Mouse (Mus musculus) testis, postnatal 10 days (tissue): ENCODE data around the gene Nxt1.

Experiments
- DNase-seq: peaks from one replicate; pipeline ENCODE4 v3.0.0; 2021; ENCODE audit warnings: low spot score

The Nxt1 gene

DNA sequence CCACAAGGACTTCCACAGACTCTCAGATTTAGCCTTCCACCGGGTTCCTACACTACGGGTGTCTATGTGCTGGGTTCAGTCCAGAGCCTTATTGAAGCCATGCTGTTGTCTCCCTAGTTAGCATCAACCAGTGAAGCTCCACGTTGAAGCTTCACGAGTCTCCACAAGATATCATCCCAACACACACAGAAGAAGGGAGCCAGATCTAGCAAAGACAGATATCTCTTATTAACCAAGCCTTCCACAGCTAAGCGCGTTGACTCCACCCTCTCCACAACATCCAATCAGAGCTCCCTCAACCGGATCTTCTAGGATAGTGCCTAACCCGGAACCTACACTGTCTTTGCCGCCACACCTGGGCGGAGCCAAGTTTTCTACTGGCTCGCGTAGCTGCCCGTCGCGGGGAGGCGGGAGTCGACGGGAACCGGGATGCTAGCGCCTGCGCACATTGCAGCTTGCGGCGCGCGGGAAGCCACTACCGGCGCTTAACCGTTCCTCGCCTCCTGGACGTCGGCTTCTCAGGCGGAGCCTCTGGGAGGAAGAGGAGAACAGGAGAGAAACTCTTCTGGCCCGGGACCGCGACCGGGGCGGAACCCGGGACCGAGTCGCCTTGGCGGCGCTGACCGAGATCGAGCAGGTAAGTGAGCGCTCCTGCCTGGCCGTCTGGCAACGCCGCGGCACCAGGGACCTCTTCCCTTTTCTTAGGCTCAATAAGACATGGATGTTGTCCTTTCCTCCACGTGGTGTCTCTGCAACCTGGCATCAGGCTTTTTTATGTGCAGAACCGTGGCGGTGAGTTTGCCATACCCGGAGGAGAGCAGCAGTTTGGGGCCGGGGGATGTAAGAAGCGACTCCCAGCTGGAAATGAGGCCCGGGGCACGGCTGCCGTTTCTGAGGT lies at the start of gene Nxt1:
Gene Nxt1 (plus strand): TSS at position 403 of the 898 bp plus-strand sequence.
- peak; percentile 99 for DNase-seq

DNA sequence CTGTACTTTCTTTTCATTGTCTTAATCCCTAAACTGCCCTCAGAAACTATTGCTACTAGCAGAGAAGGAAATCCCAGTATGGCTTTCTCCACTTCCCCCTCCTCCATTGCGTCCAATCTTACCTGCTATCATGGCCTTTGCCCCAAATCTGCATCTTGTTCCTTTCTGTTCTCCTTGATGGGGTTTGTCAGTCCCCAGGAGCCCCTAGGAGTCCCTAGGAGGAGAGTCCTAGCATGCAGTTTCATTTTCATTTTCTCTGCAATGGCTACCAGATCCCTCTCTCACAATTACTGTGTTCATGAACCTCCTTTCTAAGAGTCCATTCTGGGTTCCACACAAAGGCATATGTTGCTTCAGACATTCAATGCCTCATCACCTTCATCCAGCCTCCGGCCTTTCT lies 49.3 kb upstream of the Nxt1 start:
- no peak for DNase-seq

DNA sequence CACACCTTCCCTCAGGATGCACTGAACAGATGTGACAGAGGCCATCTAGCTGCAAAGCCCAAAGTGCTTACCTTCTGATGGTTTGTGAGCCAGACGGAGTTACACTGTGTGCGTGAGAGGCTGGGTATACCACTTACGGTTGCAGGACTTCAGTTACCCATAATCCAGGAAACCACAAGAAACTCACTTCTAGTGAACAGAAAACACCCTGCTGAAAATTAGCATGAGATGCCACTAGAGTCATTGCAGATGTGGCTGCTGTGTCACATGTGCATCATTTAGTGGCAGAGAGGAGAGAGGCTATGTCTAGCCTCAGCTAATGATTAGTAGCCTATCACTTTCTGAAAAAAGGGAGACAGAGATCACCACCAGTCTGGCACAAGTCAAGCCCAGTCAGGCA lies 47.9 kb upstream of the Nxt1 start:
- DNase-seq, result no peak

DNA sequence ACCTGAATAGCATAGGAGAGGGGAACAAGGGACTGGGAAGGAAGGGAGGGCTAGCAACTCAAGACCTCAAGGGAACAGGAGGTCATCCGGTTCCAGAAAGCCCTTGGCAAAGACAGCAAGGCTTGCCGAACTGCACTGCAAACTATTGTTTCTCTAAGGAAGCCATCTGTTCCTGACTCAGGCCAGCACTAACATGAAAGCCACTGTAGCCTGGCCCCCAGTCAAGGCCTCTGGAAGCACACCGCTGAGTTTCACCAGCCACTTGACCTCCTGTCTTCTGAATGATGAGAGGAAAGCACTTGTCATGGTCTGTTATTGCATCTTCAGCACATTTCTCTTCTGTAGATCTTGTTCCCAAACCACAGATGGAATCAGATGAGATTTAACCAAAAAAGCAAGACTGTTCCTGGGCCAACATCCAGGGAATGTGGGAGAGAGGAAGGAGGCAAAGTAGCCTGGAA lies 45.4 kb upstream of the Nxt1 start:
- DNase-seq, result no peak

DNA sequence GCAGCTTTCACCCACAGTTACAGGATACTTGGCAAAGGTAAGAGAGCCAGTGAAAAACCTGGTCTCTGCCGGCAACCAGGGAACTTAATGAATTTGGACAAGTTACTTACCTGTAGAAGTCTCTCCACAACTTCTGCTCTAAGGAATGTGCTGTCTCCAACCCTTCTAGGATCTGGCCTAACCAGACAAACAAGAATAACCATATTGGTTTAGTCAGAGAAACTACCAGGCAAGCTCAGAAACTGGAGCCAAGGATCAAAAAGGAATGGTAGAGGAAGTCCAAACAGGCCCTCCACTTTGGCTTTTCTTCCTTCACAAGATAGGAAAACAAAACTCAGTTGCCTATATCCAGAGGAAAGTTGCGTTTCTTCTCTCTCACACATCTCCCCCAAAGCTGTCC lies 41.4 kb upstream of the Nxt1 start:
- DNase-seq, result no peak

DNA sequence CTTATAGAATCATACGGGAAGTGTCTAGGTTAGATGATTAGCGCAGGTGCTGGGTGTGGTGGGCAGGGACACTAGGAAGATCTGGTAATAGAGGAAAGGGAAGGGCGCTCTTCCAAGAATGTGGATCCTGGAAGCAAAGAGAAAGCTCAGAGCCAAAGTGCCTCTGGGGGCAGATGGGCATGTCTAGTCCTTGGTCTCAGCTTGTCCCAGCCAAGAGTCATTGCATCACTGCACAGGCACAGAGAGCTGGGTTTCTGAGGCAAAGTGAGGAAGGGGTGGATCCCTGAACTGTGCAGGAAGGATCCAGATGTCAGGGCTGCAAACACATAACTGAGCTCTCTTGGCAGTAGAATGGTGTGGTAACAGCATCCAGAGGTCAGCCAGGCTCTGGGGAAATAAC lies 40.8 kb upstream of the Nxt1 start:
- DNase-seq, result no peak

DNA sequence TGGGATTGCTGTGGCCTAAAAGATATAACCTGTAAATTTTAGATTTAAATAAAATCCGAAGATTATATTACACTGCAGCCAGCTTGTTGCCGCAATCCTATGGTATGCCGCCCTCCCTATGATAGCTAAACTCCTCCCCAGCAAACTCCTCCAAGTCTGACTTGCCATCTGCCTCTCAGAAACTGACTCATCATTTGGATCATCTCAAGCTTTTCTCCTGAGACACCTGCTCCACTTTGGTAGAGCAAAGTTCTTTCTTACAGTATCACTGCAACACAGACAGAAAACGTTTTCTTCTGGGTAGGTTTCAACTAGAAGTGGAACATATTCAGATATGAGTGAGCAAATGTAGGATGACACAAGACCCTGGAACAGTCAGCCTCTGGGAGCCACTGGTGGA lies 37.9 kb upstream of the Nxt1 start:
- DNase-seq, result no peak

DNA sequence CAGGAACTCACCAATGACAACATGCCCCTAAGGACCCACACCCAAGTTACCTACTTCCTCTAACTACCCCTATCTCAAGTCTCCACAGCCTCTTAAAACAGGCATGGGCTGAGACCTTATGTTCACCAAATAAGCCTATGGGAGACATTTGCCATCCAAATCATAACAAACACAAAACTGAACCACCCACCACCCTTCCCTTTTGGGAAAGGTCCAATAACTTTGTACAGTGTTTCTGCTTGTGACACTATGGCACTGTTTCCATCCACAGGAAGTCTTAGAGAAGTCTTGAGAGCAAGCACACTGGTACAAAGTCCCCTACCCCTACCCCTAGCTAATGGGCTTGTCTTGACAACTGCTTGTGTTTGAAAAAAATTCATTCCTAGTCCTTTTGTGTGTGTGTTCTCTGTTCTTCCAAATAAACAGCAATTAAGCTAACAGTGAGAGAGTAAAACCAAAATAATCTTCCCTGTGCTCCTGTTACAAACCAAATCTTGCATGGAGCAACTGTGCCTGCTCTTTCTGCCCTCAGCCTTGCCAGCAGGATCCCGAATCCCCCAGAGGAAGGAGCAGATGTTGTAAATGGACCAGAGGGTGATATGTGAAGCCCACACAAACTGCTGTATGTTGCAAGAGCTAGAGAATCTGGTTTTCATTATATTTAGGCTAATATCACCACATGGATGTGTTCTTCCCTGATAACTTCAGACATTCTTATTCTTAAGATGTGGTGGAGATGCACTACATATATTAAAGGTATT lies 29.6 kb upstream of the Nxt1 start:
- DNase-seq, result no peak

DNA sequence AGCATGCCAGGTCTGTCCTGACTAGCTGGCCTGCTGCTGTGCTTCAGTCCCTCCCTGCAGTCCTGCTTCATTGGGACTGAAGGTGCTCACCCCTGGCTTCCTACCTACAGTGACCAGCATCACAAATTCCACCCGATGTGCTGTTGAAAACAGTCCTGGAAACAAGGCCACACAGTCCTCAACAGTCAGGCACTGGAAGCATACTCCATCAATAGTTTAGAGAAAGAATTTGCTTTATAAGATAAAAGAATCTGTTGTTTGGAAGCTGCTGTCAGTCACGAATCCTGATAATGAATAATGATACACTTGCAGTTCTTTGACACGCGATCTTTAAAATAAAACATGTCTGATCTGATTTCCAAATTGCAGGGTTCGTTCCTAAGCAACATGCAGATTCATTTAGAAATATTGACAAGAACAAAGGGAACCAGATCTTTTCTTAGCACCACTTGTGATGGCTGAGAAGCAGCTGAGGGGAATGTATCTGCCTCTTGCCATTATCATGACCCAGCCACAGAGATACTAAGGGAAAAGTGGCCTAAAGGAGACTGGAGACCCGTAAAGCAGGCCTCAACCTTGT lies 27.9 kb upstream of the Nxt1 start:
- no peak for DNase-seq

DNA sequence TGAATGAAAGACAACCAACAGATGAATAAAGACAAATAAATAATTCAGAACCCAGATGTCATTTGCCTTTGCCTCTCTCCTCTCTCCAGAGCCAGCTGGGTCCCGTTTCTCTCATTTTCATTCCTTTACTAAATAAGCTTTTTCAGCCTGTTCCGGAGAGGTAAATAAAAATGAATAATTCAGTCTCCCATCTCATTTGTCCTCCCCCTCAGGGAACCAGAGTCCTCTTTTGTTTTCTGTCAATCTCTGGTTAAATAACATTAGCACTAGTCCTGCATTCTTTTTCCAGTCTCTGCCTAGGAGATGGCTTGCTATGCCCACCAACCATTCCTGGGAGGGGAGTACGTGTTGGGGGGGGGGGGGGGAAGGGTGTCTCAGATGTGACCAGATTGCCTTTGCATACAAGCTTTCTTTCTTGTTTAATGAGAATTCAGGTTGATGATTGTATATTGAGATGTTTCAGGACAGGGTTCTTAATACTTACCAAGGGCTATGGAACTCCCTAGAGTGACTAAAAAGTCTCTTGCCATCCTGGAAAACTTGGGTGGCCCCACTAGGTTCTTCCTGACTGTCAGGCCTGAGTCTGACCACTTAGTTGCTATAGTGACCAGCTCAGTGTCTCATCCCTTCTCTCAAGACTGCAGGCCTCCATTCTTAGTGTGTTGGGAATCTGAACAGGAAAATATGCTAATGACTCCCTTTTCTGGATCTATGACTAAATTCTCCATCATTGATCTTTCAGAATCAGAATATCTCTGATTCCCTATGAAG lies 21.6 kb upstream of the Nxt1 start:
- no peak for DNase-seq

DNA sequence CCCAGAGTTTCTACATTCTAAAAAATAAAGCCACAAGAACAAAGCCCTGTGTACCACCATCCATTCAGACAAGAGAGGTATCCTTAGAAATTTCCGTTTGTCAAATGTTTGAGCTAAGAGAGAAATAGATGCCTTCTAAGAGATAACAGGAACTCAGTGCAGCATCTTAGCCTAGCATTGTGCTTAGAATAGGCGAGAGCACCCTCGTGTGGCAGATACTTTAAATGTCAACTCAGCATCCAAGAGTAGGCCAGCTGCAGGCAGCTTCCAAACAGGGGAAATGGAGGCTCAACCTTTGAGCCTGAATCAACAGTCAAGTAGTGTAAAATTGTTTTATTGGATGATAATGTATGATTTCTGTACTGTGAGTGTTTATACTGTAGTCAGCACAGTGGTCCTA lies 17.4 kb upstream of the Nxt1 start:
- peak; percentile 75 for DNase-seq

DNA sequence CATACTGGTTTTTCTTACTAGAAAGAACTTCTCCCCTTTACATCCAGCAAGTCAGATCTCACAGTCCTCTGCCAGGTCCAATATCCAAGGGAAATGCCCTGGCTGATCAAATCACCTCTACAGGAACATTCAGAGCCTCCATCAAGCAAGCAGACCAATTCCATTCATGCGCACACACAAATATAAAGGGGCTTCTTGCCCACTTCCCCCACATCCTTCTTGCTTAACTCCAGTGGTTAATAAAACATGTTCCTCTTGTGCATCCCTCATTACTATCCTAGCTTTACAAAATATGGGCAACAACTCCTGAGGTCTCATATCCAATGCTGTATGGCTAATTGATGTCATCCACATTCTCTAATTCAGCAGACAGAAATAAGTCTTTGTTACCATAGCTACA lies 8.9 kb upstream of the Nxt1 start:
- DNase-seq, result no peak

DNA sequence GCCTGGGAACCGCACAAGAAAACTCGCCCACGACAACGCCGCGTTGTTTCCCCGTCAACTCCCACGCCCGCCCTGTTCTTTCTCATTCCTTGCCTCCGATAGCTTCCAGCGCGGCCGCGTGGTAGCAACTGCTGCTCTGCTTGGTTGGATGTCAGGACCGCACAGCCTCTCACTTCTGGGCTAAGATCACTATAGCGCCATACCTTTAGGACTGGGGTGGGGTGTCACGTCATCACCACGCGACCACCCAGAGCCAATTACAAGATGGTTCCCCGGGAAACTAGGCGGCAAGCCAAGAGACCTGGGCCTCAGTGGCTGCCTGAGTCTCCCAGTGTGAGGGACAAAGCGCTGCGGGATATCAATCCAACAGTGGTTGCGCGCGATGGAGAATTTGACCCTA lies 5.4 kb downstream of the Nxt1 start:
- DNase-seq, result peak; percentile 86

DNA sequence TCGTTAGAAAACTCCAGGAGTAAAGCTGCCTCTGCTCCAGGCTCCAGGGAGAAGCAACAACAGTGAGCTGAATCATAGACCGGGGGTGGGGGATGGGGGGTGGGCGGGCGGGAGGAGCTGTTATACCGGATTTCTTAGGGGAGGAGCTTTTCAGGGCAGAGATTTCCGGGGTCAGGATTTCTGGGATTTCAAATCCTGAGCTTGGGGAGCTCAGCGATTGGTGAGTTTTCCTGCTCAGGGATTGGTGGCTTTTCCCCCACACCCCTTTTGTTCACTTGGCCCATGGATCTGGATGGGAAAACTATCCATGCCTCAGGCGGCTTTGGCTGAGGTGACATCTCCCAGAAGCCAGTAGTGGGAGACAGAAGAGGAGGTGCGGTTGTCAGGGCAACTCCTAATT lies 6.9 kb downstream of the Nxt1 start:
- no peak for DNase-seq

DNA sequence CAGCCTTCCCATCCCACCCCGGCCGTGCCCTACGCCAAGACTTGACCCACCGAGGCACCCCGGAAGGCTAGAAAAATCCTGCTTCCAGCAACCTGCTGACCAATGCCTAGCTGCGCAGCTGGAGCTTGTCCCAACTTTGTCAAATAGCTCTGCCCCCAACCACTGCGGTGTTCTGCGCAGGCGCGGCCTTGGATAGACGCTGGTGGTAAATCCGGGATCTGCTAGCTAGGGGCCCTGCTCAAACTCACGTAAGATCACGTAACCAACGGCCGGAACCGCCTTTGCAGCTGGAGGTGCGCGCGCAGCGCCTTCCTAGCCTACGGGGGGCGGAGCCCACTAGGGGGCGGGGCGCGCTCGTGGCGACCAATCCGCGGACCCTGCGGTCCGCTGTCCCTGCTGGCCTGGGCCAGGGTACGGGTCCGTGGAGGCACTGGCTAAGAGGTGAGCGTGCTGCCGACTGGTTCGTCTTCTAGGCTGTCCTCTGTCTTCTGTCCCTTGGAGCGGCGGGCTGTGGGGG lies 8.4 kb downstream of the Nxt1 start, which contains the start of gene Gzf1:
Gene Gzf1 (plus strand): TSS at position 249 of the 517 bp plus-strand sequence.
- peak; percentile 100 for DNase-seq

DNA sequence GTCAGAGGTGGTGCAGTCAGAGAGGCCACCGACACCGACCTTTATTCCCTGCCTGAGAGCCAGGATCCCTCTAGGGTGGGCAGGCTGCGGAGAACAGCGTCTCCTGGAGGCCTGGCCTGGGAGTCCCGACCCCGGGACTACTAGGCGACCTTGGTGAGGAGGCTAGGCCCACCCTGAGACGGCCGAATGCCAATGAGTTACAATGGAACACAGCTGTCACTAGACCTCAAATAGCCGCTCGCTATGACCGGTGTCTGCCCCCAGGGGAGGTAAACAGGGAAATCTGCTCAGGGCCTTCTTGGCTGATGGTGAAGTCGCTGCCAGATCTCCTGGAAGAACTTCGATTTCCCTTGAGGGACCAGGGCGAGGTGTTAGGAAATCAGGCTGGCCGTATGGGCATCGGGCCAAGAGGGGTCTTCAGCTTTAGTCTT lies 9.1 kb downstream of the Nxt1 start:
- peak; percentile 76 for DNase-seq

DNA sequence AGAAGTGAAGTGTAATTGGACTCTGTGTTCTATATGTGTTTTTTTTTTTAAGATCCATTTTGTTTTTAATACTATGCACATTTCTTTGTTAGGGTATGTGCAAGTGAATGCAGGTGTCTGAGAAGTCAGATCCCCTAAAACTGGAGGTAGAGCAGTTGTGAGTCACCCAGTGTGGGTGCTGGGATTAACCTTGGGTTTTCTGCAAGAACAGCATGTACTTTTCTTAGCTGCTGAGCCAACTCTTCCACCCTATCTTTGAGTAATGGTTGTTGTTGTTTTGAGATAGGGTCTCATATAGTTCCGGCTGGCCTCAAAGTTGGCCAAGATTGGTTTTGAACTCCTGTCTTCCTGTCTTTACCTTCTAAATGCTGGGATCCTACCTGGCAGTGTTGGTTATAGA lies 10.6 kb downstream of the Nxt1 start:
- no peak for DNase-seq

DNA sequence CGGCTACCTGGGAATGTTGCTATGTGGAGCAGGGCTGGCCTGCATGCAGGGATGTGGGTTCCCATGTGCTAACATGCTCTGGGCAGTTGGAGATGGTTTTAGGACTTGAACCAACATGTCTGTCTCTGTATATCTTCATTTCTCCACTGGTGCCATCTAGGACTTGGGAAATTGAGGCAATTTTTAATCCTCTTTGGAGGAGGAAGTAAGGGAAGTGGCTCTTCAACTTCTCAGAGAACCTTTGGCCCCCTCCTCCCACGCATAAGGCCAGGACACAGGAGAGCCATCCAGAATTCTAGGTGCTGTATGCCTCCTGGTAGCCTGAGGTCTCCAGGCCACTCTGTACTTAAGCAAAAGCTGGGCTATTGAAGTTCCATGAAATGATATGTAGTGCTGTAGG lies 12.6 kb downstream of the Nxt1 start:
- no peak for DNase-seq

DNA sequence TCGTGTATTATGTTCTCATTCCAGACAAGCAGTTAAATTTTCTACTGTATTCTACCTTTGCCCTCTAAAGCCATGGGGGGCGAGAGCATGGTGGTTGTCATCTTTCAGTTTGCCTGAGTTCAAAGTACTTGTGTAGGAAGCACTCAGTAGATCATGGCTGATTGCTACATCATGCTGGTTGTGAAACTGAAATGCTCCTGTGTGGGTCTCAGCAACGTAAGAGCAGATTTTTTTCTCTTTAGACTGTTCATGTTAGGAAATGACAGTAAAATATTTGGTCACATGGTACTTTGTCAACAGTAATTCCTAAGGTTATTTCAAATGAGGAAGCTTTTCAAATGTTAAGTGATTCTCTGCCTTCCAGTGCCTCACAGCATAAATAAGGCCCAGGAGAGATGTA lies 13.3 kb downstream of the Nxt1 start:
- DNase-seq, result no peak

DNA sequence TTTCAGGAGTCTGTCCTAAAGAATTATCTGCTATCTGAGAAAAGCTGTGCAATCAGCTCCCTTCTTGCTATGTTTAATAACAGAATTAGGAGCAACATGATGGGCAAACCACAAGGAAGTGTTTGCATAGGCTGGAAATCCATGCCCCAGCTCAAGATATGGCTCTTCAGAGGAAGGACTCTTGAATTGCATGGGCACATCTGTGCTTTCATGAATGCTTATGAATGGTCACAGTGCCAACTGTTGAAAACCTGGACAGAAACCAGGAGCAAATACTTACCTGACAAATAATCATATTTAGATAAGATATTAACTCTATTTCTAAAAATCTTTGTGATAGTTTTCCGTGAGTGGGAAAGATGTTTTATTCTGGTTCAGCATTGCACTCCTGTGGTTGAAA lies 14.5 kb downstream of the Nxt1 start:
- no peak for DNase-seq

DNA sequence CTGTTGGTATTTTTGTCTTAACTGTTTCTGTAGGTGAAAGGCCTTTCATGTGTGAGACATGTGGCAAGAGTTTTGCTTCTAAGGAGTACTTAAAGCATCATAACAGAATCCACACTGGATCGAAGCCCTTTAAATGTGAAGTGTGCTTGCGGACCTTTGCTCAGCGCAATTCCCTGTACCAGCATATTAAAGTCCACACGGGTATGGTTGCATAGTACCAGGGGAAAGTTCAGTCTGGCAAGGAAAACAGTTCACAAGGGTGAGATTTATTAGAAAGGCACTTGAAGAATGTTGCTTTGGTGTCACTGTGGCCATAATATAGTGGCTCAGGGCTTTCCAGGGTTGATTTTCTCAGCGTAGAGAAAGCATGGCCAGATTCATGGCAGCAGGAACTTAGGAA lies 15.6 kb downstream of the Nxt1 start:
- DNase-seq, result no peak
